ENCODE assay signal across 8 mouse cellular contexts in the genomic region with DNA sequence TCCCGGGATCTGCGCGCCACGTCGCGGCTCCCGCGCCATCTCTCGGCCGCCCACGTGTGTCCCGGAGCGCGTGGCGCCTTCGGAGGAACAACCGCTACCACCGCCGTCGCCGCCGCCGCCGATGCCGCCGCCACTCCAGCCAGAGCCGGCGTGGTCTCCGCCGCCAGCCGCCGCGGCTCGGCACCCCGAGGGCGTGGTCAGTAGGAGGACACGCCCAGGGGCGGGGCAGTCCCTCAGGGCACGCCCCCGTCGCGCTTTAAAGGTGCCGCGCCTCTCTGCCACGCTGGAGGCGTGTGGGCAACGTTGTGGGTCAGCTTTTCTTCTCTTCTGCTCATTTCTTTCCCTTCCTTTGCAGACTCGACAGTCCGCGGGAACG. TPM values are rescaled to one million over a fixed set of nuclear protein-coding genes. Genes with fewer than 3 reads are reported as not detected.
DNase-seq lines count a peak whose midpoint lies in the region; ATAC-seq lines count a peak whose summit lies in the region.

A gene (minus strand): TSS at position 152 of the 376 bp plus-strand sequence.

- intact Hi-C loops in left cerebral cortex, postnatal 36 days (cut with DNase I): no loop called here

- ATAC-seq in embryonic facial prominence, embryonic 12.5 days (ENCODE audit: insufficient number of reproducible peaks, insufficient read depth, low FRiP score, low TSS enrichment): peak; percentile 37; the same call in 1 of the 2 replicates

- peak within 1 kb of the TSS; percentile 63 for H3K4me3 ChIP-seq in embryonic facial prominence, embryonic 12.5 days
- peak within 1 kb of the TSS; percentile 77 for H3K4me3 ChIP-seq in midbrain, embryonic 10.5 days

- DNase-seq in adrenal gland, postnatal 14 days: peak; percentile 94
- peak; percentile 82 to 88 for DNase-seq in heart, adult 18-20 months
- peak; percentile 58 for DNase-seq in kidney, adult 11 months
- peak; percentile 83 to 84 for DNase-seq in left cerebral cortex, postnatal 36 days (ENCODE audit: low spot score in 2 of 2)
- DNase-seq in midbrain, embryonic 10.5 days (ENCODE audit: low spot score): peak; percentile 92
- peak; percentile 72 to 73 for DNase-seq in right cerebral cortex, postnatal 36 days (ENCODE audit: low spot score in 2 of 2)
- DNase-seq in urinary bladder, postnatal 4 days (ENCODE audit: low spot score in 2 of 2): peak; percentile 77 to 82

- peaks cover 26% of the 10 kb centered on the region for H3K4me1 ChIP-seq in embryonic facial prominence, embryonic 12.5 days
- H3K4me1 ChIP-seq in midbrain, embryonic 10.5 days: peaks cover 96% of the 10 kb centered on the region

- H3K27me3 ChIP-seq in embryonic facial prominence, embryonic 12.5 days: peaks cover 29% of the 10 kb centered on the region
- H3K27me3 ChIP-seq in midbrain, embryonic 10.5 days (ENCODE audit: low read depth, poor library complexity, severe bottlenecking): peaks cover 20% of the 10 kb centered on the region

- H3K36me3 ChIP-seq in embryonic facial prominence, embryonic 12.5 days: peaks cover 13% of the 10 kb centered on the region
- H3K36me3 ChIP-seq in midbrain, embryonic 10.5 days: peaks cover 15% of the 10 kb centered on the region

- H3K27ac ChIP-seq in embryonic facial prominence, embryonic 12.5 days: peak within 1 kb of the TSS; percentile 54; the same call in 1 of the 2 replicates
- peak within 1 kb of the TSS; percentile 93 for H3K27ac ChIP-seq in midbrain, embryonic 10.5 days (replicated peaks)

- no peaks in the 10 kb centered on the region for H3K9me3 ChIP-seq in embryonic facial prominence, embryonic 12.5 days
- H3K9me3 ChIP-seq in midbrain, embryonic 10.5 days (replicated peaks): peaks cover 3% of the 10 kb centered on the region

- 0% methylated on average over 51 of the region's 51 CpGs for WGBS in embryonic facial prominence, embryonic 12.5 days
- 0% methylated on average over 50 of the region's 51 CpGs for WGBS in midbrain, embryonic 10.5 days

- H3K4me2 ChIP-seq in embryonic facial prominence, embryonic 12.5 days (replicated peaks): peak within 1 kb of the TSS; percentile 97

- peak within 1 kb of the TSS; percentile 59 for H3K9ac ChIP-seq in embryonic facial prominence, embryonic 12.5 days

RNA-seq across cellular contexts. Expression of the gene that starts here (rescaled TPM):
- total RNA-seq in adrenal gland, postnatal 14 days (2021): 2.7 and 3.0 TPM in 2 replicates
- polyA plus RNA-seq in embryonic facial prominence, embryonic 12.5 days (2016; fragmentation: Nextera tagmentation; extraction: Ambion mirVana): 13.2 and 15.6 TPM in 2 replicates
- 1 to 10 TPM; 1.6 to 2.2 TPM for total RNA-seq in heart, adult 18-20 months (2021)
- 1 to 10 TPM; 5.1 to 6.7 TPM for total RNA-seq in left cerebral cortex, postnatal 36 days (2021)
- 15.5 and 16.0 TPM in 2 replicates for polyA plus RNA-seq in midbrain, embryonic 10.5 days (2016; fragmentation: Nextera tagmentation; extraction: Ambion mirVana)

Comparison
In these comparisons a context has a peak if more than half of its experiments do, and no peak if none do; other contexts are left out.
1. Peak in every context shown above with its lines: DNase-seq, ATAC-seq, H3K4me3 ChIP-seq and H3K27ac ChIP-seq.